Mouse (Mus musculus) bone marrow macrophage, adult 2 months (primary cell): ENCODE results near the gene Cela3a.

Experiments used
- CTCF ChIP-seq: IDR thresholded peaks from 2 replicates; pipeline ENCODE4 v1.5.1; 2012; ENCODE audit warnings: low read depth, mild to moderate bottlenecking, low read length, moderate library complexity
- POLR2A ChIP-seq: IDR thresholded peaks from 2 replicates; pipeline ENCODE4 v1.6.1; 2012; ENCODE audit warnings: mild to moderate bottlenecking, low read depth, low read length, borderline replicate concordance

DNA sequence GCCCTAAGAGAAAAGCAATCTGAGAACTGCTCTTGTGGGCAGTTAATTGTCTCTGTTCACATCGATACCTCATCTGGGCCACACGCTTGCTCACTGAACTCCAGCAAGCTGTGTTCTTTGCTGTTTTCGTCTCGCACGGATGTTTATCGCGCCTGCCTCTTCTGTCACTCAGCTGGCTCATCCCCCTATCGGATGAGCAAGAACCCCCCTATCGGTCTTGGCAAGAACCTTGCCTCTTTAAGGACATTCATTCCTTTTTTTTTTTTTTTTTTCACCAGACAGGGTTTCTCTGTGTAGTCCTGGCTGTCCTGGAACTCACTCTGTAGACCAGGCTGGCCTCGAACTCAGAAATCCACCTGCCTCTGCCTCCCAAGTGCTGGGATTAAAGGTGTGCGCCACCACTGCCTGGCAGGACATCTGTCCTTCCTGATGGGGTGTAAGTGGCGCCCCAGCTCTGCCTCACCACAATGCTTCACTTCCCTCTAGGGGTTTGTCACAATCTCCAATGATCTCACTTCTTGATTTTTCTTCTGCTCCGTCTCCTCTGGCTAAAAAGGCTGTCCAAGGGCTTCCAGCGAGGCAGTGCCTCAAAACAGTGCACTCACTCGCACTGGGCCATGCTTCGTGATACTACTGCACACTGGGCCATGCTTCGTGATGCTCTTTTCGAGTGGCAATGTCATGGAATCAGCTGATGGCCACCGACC, 44.1 kb downstream of the Cela3a start:
- TF ChIP-seq CTCF (no peak), POLR2A (no peak)
